Mouse (Mus musculus): ENCODE results near the gene Cyb561d1. TPM values are rescaled to one million over a fixed set of nuclear protein-coding genes. Genes with fewer than 3 reads are reported as not detected.

Cyb561d1 gene
- polyA plus RNA-seq, 1 experiment, result 7.0 TPM

DNA sequence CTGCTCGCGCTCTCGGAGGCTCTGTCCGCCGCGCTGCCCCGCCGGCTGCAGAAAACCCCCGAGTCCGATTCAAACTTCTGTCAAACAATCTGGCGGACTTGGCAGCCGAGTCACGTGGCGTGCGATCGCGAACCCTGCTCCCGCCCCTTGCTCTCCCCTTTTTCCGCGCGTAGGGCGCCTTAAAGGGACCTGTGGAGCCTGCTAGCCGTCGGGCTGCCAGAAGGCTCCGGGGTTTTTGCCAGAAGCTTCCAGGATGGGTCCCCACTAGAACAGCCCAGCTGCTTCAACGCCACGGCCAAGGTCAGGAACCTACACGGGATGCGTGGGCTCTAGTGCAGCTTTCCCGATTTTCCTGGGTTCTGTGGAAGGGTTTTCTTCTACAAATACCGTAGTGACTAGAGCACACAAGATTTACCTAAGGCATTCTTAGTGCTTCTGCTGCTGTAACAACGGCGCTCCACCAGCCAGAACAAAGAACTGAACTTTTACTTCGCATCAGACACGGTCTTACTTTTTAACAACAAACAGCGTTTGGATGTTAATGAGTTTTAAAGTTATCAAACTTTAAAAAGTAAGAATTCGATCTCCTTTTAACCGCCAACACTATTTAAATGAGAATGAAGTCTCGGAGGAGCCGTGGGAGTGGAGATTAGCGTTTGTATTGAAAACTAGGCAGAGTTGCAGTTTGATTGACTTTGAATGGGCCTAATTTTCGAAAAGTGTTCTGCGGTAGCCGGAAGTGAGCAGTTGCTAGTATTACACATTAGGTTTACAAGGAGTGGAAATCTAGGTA lies 25.7 kb upstream of the Cyb561d1 start, which contains the start of gene Sypl2:
Gene Sypl2 (minus strand): TSS at position 91 of the 793 bp plus-strand sequence.
- H3K27me3 ChIP-seq (replicated peaks; ENCODE audit: control insufficient read depth, insufficient read depth, low read length), result no peaks in the 10 kb centered on the region
- TF ChIP-seq POLR2A (IDR thresholded peaks at IDR 0.05; ENCODE audit: low read depth, low read length) (no peak), CTCF (conservative IDR thresholded peaks at IDR 0.05; ENCODE audit: insufficient read depth, insufficient read length, low read depth, low read length) (no peak)
- H3K4me1 ChIP-seq (ENCODE audit: control insufficient read depth, insufficient read depth, low read length), result no peaks in the 10 kb centered on the region; the same call in 1 of the 2 replicates
- H3K4me3 ChIP-seq (ENCODE audit: insufficient read depth, low read depth, low read length), result peak within 1 kb of the TSS; percentile 66
- no peaks in the 10 kb centered on the region for H3K36me3 ChIP-seq (ENCODE audit: control insufficient read depth, insufficient read depth, low read length)
- peak; percentile 91 for DNase-seq
- peak within 1 kb of the TSS; percentile 77 for H3K27ac ChIP-seq (ENCODE audit: insufficient read depth, low read depth, low read length)
- WGBS, result 5% methylated on average over 44 of the region's 44 CpGs

DNA sequence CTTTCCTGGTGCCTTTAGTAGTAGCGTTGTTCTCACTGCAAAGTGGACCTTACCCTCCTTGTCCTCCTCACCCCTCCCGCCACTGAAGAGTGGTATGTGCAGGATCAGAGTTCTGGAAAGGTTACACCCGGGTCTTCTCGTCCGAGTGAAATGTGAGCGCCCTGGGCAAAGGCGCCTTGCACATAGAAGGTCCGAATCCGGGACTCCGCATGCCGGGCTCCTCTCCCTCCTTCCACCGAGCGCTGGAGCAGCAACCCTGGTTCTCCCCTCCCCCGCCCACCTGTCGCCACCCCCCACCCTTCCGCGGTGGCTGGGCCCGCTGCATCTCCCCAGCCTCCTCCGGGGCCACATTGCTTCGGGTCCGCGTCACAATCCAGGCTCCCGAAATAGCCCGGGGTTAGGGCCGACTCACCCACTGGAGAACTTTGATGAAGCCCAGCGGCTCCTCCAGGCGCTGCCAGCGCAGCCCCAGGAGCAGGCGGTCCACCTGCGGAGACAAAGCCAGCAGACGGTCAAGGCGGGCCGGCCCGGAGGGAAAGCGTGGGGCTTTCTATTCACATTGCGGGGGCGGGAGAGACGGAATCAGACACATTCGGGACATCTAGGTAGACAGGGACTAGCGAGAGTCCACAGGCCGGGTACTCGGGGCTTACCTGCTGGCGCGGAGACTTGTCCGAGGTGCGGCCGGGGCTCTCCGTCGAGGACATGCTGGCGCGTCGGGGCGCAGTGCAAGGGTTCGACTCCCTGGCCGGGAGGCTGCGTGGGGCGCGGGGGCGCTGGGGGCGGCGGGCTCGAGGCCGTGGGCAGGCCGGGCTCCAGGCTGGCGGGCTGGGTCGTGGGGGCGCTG lies 24.9 kb upstream of the Cyb561d1 start:
- Histone ChIP-seq H3K36me3 (ENCODE audit: control insufficient read depth, insufficient read depth, low read length) (no peaks in the 10 kb centered on the region), H3K27ac (ENCODE audit: insufficient read depth, low read depth, low read length) (peak overlapping the region; percentile 75), H3K4me3 (ENCODE audit: insufficient read depth, low read depth, low read length) (peak overlapping the region; percentile 66), H3K27me3 (replicated peaks; ENCODE audit: control insufficient read depth, insufficient read depth, low read length) (no peaks in the 10 kb centered on the region), H3K4me1 (ENCODE audit: control insufficient read depth, insufficient read depth, low read length) (no peaks in the 10 kb centered on the region; the same call in 1 of the 2 replicates)
- peak; percentile 90 for DNase-seq
- TF ChIP-seq POLR2A (IDR thresholded peaks at IDR 0.05; ENCODE audit: low read depth, low read length), result no peak
- no peak for TF ChIP-seq CTCF (conservative IDR thresholded peaks at IDR 0.05; ENCODE audit: insufficient read depth, insufficient read length, low read depth, low read length)
- 4% methylated on average over 65 of the region's 67 CpGs for WGBS

DNA sequence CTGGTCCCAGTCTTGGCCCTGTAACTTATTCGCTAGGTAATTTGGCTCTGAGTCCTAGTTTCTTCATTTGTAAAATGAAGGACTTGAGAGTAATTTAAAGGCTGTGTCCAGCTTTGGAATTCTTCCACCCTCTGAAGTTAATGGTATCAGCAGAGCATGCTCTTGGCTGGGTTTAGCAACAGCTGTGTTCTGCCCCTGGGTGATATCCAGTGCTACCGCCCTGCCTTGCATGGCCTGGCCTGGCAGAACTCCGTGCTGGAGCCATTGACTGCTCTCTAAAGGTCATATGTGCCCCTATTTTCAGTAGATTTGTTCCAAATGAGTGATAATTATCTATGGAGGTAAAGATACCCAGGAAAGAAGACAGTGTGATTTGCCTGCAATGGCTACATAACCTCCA lies 19.6 kb upstream of the Cyb561d1 start:
- H3K4me1 ChIP-seq (ENCODE audit: control insufficient read depth, insufficient read depth, low read length), result no peaks in the 10 kb centered on the region
- TF ChIP-seq CTCF (conservative IDR thresholded peaks at IDR 0.05; ENCODE audit: insufficient read depth, insufficient read length, low read depth, low read length) (no peak), POLR2A (IDR thresholded peaks at IDR 0.05; ENCODE audit: low read depth, low read length) (no peak)
- no peak for DNase-seq
- no peaks in the 10 kb centered on the region for H3K27me3 ChIP-seq (replicated peaks; ENCODE audit: control insufficient read depth, insufficient read depth, low read length)
- H3K36me3 ChIP-seq (ENCODE audit: control insufficient read depth, insufficient read depth, low read length), result no peaks in the 10 kb centered on the region
- H3K27ac ChIP-seq (ENCODE audit: insufficient read depth, low read depth, low read length), result no peak overlapping the region
- H3K4me3 ChIP-seq (ENCODE audit: insufficient read depth, low read depth, low read length), result no peak overlapping the region
- WGBS, result 50% methylated on average over 3 of the region's 3 CpGs

DNA sequence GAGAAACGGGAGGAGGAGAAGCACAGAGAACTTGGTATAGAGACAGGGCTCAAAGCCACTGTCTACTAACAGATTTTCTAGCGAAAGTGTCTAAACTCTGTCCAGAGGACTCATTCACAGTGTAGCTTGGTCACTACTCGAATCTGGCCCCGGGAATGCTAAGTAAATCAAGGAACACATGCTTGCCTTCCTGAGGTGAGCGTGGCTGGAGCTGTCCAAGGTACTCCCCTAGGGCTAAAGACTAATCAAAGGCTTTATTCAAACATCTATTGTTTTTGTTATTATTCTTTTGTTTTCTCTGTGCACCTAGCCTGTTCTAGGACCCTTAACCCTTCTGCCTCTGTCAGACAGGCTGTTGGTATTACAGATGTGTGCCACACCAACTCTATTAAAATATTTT lies 13.7 kb upstream of the Cyb561d1 start:
- WGBS, result 28% methylated on average over 5 of the region's 5 CpGs
- Histone ChIP-seq H3K4me3 (ENCODE audit: insufficient read depth, low read depth, low read length) (no peak overlapping the region), H3K27ac (ENCODE audit: insufficient read depth, low read depth, low read length) (no peak overlapping the region), H3K27me3 (replicated peaks; ENCODE audit: control insufficient read depth, insufficient read depth, low read length) (no peaks in the 10 kb centered on the region), H3K36me3 (ENCODE audit: control insufficient read depth, insufficient read depth, low read length) (no peaks in the 10 kb centered on the region), H3K4me1 (ENCODE audit: control insufficient read depth, insufficient read depth, low read length) (peaks cover 1% of the 10 kb centered on the region; the same call in 1 of the 2 replicates)
- TF ChIP-seq POLR2A (IDR thresholded peaks at IDR 0.05; ENCODE audit: low read depth, low read length) (no peak), CTCF (conservative IDR thresholded peaks at IDR 0.05; ENCODE audit: insufficient read depth, insufficient read length, low read depth, low read length) (no peak)
- no peak for DNase-seq

DNA sequence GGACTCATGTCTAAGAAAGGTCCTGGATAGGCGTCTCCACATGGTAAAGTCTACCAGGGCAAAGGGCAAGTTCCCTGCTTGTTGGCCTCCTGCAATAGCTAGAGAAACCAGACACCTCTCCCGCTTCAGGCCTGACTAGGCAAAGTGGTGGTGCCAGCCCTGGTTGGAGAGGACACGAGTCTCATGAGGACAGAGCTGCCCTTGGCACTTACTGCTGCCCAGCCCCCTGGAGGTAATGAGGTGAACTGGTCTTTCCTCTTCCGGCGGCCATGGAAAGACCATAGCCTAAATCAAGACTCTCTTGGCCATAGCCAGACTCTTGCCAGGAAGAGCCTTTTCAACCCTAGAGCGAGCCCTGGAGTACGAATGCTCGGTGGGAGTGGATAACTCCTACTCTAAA lies 11.4 kb upstream of the Cyb561d1 start:
- Histone ChIP-seq H3K27me3 (replicated peaks; ENCODE audit: control insufficient read depth, insufficient read depth, low read length) (no peaks in the 10 kb centered on the region), H3K4me3 (ENCODE audit: insufficient read depth, low read depth, low read length) (no peak overlapping the region), H3K36me3 (ENCODE audit: control insufficient read depth, insufficient read depth, low read length) (no peaks in the 10 kb centered on the region), H3K27ac (ENCODE audit: insufficient read depth, low read depth, low read length) (no peak overlapping the region), H3K4me1 (ENCODE audit: control insufficient read depth, insufficient read depth, low read length) (peaks cover 6% of the 10 kb centered on the region; the same call in 1 of the 2 replicates)
- TF ChIP-seq CTCF (conservative IDR thresholded peaks at IDR 0.05; ENCODE audit: insufficient read depth, insufficient read length, low read depth, low read length) (no peak; the same call in 1 of the 2 replicates), POLR2A (IDR thresholded peaks at IDR 0.05; ENCODE audit: low read depth, low read length) (no peak)
- DNase-seq, result peak; percentile 78
- 66% methylated on average over 8 of the region's 8 CpGs for WGBS

DNA sequence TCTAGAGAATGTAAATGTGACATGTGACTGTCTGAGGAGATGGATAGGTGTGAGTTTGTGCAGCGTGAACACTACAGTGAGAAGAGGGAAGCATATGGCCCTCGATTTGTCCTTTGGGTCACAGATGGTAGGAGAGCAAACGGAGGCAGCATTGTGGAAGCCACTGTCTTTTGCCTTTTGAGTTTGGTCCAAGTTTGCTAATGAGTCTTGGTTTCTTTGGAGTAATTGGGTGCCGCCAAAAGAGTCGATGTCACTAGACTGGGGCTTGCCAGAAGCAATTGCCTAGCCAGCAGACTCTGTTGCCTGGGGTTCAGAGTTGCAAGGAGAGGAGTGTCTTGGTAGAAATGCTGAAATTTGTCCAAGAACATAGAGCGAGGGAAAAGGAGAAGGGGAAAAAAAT lies 10.8 kb upstream of the Cyb561d1 start:
- DNase-seq, result peak; percentile 46
- TF ChIP-seq POLR2A (IDR thresholded peaks at IDR 0.05; ENCODE audit: low read depth, low read length) (no peak), CTCF (conservative IDR thresholded peaks at IDR 0.05; ENCODE audit: insufficient read depth, insufficient read length, low read depth, low read length) (no peak)
- Histone ChIP-seq H3K4me3 (ENCODE audit: insufficient read depth, low read depth, low read length) (no peak overlapping the region), H3K4me1 (ENCODE audit: control insufficient read depth, insufficient read depth, low read length) (peaks cover 6% of the 10 kb centered on the region; the same call in 1 of the 2 replicates), H3K27me3 (replicated peaks; ENCODE audit: control insufficient read depth, insufficient read depth, low read length) (no peaks in the 10 kb centered on the region), H3K27ac (ENCODE audit: insufficient read depth, low read depth, low read length) (no peak overlapping the region), H3K36me3 (ENCODE audit: control insufficient read depth, insufficient read depth, low read length) (no peaks in the 10 kb centered on the region)
- 66% methylated on average over 6 of the region's 6 CpGs for WGBS

DNA sequence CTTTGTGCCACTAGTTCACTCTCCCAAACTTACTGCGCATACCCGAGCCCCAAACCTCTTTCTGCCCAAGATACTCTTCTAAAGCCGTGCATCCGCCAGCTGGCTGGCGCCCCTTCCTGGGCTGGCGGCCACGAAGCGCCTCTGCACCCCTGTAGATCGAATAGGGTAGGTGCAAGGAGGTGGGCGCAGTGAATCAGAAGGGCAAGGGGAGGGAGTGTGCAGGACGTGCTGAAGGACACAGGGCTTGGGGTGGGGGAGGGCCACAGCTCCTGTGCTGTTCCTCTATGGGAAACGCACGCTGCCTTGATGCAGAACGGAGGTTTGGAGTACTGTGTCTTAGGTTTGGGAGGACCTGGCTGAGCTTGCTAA lies 9.7 kb upstream of the Cyb561d1 start, which contains the start of gene Atxn7l2:
Gene Atxn7l2 (minus strand): TSS at position 164 of the 369 bp plus-strand sequence.
- peak within 1 kb of the TSS; percentile 71 for H3K4me3 ChIP-seq (ENCODE audit: insufficient read depth, low read depth, low read length)
- peaks cover 6% of the 10 kb centered on the region; the same call in 1 of the 2 replicates for H3K4me1 ChIP-seq (ENCODE audit: control insufficient read depth, insufficient read depth, low read length)
- H3K36me3 ChIP-seq (ENCODE audit: control insufficient read depth, insufficient read depth, low read length), result no peaks in the 10 kb centered on the region
- TF ChIP-seq CTCF (conservative IDR thresholded peaks at IDR 0.05; ENCODE audit: insufficient read depth, insufficient read length, low read depth, low read length) (no peak), POLR2A (IDR thresholded peaks at IDR 0.05; ENCODE audit: low read depth, low read length) (no peak)
- no peak for DNase-seq
- H3K27me3 ChIP-seq (replicated peaks; ENCODE audit: control insufficient read depth, insufficient read depth, low read length), result no peaks in the 10 kb centered on the region
- H3K27ac ChIP-seq (ENCODE audit: insufficient read depth, low read depth, low read length), result peak within 1 kb of the TSS; percentile 54
- 1% methylated on average over 14 of the region's 14 CpGs for WGBS
